Mouse (Mus musculus) A20 (cell line): ENCODE measurements around the gene Slc26a8.
"Not testable (repeated sequence)": the region's sequence is repeated elsewhere in the genome, so short reads cannot be mapped to it uniquely, and the experiment has no call there.

ENCODE experiments used
- DNase-seq: peaks from one replicate; pipeline ENCODE4 v3.0.0-alpha.2; 2011; ENCODE audit warnings: low read depth, low spot score

Gene Slc26a8

DNA sequence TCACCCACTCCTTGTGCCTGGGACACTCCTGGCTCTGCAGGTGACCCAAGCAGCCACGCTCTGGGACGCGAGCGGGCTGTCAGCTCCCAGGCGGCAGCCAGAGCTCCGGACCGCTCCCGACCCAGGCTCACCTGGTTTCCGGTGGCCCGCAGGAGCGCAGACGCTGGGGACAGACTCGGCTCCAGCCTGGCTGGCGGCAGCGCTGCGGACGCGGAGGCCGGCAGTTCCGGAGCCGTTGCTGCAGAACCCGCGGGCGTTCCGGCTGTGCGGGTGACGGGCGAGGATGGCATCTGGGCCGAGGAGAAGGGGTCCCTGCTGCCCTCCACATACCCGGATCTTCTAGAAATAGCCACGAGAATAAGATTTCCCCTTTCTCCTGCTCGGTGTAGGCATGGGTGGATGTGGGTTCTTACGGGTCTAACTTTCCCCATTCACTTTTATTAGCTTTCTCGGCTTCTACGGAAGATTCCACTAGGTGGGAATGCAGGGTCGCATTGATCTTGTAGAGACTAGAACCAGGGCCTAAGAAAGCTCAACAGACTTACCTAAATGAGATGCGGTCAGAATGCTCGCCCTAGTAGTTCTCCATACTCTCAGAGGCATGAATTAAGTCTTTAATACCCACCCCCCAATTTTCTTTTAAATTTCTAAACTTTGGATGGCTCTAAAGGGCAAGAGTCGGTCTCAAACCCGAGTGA is at the start of gene Slc26a8:
TSS of gene Slc26a8 (minus strand) at position 648 of the 698 bp plus-strand sequence.
- DNase-seq: no peak

DNA sequence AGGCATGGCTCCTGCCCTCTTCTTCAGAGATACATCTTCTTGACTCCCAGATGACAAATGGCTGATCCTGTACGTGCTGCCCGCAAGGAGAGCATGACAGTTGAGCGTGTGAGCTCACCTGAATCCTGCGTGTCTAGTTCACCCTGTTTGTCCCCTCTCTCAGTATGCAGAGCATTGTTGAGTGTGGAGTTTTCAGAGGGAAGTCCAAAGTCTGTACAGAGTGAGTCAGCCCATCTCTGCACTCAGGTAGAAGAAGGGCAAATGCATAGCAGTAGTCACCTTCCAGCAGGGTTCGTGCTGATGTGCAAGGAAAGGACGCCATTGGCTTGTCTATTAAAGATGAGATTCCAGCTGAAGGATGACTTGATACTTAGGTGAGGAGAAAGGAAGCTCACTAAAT is 49.2 kb upstream of the Slc26a8 start:
- no peak for DNase-seq

- no peak for DNase-seq
Observed at GRCm38 (mm10) chr17:28737973-28738372, 47.9 kb upstream of the Slc26a8 start.

GRCm38 (mm10) chr17:28736486-28736885 is 46.5 kb upstream of the Slc26a8 start:
- DNase-seq: no peak

DNA sequence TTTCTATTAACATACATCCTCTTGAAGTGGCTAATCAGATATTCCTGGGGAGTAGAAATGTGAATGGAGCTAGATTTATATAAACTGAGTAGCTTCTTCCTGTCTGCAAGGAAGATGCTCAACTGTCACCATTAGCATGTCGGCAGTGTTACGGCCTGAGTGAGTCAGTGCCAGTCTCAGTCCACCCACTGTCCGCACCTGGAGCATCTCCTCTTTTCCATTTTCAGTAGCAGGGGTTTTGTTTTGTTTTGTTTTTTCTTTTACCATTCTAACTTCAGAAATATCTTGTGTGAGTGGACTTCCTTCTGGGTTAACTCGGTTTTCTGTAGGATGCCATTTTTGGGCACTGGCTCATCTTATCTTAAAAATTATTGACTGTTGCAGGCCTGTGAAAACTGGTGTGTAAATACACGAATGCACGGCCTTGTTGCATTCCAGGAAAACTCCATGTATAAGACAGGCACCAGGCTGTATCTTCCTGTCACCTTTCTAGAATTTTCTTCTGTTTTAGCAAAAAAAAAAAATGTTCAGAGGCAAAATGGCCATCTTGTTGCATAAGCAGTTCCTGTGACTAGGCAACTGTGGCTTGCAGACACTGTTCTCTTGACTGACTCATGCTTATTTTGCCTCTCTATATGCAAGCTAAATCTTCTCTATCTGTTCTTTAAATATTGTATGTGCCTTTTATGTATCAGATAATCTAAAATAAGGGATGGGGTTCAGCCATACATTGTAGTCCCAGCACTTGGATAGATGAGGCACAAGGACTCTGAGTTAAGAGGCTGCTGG is 45.5 kb upstream of the Slc26a8 start:
- DNase-seq: no peak

DNA sequence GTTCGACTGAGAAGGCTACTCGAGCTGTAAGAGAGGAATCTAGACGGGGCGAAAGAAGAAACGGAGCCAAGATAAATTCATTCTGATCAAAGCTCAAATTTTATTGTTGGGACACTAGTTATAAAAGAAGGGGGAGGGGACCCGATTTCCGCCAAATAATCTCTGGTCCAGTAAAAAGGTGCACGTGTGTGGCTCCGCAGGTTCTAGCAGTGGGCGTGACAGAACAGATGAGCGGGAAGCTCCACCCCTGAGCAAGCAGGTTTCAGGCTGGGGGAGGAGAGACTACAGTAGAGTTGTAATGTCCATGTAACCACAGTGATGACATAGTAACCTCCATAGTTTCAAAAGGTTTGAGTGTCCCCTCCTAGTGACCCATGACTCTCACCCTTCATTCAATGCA is 37.5 kb upstream of the Slc26a8 start:
- not testable (repeated sequence) for DNase-seq

GRCm38 (mm10) chr17:28725783-28726182 is 35.8 kb upstream of the Slc26a8 start, which contains the start of gene AC170998.1:
AC170998.1 (plus strand) TSS chr17:28726083.
- DNase-seq: no peak

- DNase-seq: no peak
Observed at GRCm38 (mm10) chr17:28717535-28717934, 27.5 kb upstream of the Slc26a8 start.

DNA sequence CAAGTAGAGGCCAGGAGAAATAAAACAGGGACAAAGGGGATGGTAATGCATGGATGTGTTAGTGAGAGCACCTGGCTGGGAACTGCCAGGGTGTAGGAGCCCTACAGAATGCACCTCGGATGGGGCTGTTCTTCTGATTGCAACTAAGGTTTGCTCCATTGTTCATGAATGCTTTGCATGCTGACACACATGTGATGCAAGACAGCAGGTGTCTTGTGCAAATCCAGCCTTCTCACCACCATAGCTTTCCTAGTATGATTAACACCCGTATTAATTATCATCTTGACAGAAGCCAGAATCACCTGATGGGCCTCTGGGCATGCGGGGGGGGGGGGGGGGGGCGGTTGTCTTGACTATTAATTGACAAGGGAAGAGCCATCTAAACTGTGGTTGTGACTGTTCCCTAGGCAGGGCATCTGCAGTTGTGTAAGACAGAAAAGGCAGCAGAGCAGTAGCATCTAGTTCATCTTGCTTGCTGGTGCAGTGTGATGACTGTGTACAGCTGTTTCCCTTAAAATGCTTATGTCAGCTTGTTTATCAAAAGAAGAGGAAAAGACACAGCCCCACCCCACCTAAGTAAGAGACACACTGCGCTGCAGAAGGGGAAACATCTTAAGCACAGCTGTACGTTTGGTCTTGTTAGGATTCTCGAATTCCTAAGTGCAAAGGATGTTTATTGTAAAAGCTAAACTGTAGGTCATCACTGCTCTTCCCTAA is 26.0 kb upstream of the Slc26a8 start:
- DNase-seq: no peak

DNA sequence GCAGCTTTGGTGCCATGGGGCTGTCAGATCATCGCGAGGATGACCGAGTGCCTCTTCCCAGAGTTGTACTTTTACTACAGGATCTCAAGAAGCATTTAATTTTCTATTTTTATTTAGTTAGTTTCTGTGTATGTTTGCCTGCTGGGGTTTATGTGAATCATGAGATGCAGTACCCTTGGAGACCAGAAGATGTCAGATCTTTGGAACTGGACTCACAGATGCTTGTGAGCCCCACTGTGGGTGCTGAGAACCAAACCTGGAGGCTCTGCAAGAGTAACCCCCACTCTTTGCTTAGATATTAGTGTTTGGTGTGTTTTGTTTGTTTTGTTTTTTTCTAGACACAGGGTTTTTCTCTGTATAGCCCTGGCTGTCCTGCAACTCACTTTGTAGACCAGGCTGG is 24.0 kb upstream of the Slc26a8 start:
- DNase-seq: no peak

DNA sequence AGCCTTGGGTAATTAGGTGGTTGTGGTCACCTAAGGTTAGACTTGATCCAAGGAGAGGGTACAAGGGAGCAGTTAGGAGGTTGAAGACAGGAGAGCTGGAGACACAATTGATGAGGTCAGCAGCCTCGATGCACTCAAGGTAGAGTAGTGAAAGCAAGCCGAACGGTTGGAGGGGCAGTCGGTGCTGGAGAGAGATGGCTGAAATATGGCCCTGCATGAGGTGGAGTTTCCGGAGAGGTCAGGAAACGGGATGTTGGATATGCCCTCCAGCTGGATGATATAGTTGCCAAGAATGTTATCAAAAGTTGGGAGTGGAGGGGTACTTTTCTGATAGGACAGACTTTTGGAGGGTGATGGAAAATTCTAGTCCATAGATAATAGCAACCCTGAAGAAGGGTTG is 22.3 kb upstream of the Slc26a8 start:
- DNase-seq: no peak

- no peak for DNase-seq
Observed at GRCm38 (mm10) chr17:28711237-28711636, 21.2 kb upstream of the Slc26a8 start.

DNA sequence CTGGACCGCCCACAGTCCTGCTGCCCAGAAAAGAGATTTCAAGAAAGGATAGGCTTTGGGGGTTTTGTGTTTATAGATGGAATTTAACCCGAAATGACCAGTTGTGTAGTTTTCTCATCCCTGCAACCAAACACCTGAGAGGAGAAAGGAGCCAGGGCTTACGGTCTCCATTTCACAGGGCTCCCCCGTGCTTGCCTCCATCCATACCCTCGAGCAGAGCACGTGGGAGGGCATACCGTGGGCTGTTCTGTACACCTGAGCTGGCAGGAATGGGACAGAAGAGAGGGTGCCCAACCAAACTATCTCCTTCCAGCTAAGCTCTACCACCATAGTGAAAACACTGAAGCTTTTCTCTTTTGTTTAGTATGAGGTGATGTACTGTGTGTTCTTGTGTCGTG is 20.3 kb upstream of the Slc26a8 start:
- no peak for DNase-seq

GRCm38 (mm10) chr17:28709552-28710290 is 19.7 kb upstream of the Slc26a8 start:
- peak; percentile 59 for DNase-seq

DNA sequence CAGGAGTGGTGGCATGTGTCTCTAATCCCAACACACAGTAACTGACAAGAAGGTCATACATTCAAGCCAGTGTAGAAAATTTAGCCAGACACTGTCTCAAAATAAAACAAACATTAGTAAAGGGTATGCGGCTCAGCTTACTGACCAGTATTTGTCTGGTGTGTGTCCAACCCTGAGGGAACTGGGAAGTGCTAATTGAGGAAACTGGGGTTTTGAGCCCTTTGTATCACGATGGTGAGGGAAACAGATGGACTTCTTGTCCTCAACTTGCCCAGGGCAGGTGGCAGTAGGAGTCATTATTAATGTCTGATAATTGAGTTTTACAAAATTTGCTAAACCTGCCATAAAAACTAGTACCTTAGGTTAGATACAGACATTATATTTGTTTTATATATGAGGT is 19.0 kb upstream of the Slc26a8 start:
- no peak for DNase-seq

GRCm38 (mm10) chr17:28707816-28708215 is 17.8 kb upstream of the Slc26a8 start:
- no peak for DNase-seq

DNA sequence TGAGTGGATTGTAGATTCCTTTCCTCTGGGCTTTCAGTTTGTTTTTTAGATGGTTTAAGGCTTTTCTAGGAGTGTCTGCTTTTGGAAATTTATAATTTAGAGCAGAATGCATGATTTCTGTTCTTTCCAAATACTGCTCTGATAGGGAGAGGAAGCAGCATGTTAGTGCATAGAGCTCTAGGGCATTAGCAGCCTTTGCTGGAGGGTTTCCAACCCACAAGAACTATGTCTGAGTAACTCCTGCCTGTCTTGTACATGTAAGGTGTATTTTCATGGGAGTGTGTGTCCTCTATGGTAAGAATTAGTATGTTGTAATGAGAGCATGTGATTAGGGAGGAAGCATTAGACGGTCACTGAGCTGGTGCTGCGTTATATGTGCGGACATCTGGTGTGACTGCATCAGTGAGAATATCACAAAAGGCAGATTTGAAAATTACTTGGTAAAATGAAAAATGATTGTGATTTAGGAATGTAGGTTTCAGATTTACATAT is 17.1 kb upstream of the Slc26a8 start:
- DNase-seq: no peak

GRCm38 (mm10) chr17:28706697-28707096 is 16.7 kb upstream of the Slc26a8 start:
- DNase-seq: no peak

- no peak for DNase-seq
Observed at GRCm38 (mm10) chr17:28702646-28703045, 12.6 kb upstream of the Slc26a8 start.

DNA sequence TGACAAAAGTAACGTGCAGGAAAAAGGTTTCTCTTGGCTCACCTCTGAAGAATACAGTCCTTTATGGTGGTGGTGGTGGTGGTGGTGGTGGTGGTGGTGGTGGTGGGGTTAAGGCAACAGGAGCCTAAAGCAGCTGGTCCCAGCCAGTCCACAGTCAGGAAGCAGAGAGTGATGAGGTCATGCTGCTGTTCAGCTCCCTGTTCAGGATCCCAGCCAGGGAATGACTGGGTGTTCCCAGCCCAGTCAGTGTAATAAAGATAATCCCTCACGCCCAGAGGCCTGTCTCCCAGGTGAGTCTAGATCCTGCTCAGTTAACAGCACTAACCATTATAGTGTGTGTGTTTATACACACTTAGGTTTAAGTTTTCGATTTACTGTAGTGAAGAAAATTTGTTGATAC is 11.7 kb upstream of the Slc26a8 start:
- no peak for DNase-seq

GRCm38 (mm10) chr17:28701171-28701570 is 11.1 kb upstream of the Slc26a8 start:
- DNase-seq: no peak

DNA sequence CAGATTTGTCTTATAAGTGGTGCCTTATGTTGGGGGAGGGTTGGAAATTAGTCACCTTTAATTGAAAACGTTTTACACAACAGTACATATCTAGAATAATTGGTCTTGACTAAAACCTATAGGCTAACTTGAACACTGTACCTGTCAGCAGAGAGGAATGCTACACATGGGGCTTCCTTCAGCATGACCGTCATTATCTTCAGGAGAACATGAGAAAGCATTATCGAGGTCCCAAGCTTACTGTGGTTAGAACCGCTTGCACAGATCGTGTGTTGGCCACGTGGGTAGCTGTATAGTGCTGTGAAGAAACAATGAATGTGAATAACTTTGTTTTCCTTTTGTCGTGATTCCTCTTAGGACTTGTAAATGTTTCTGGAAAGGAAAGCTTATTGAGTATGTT is 9.8 kb upstream of the Slc26a8 start:
- no peak for DNase-seq
